Comparison of ENCODE assay signal across 9 mouse cellular contexts in the genomic region with DNA sequence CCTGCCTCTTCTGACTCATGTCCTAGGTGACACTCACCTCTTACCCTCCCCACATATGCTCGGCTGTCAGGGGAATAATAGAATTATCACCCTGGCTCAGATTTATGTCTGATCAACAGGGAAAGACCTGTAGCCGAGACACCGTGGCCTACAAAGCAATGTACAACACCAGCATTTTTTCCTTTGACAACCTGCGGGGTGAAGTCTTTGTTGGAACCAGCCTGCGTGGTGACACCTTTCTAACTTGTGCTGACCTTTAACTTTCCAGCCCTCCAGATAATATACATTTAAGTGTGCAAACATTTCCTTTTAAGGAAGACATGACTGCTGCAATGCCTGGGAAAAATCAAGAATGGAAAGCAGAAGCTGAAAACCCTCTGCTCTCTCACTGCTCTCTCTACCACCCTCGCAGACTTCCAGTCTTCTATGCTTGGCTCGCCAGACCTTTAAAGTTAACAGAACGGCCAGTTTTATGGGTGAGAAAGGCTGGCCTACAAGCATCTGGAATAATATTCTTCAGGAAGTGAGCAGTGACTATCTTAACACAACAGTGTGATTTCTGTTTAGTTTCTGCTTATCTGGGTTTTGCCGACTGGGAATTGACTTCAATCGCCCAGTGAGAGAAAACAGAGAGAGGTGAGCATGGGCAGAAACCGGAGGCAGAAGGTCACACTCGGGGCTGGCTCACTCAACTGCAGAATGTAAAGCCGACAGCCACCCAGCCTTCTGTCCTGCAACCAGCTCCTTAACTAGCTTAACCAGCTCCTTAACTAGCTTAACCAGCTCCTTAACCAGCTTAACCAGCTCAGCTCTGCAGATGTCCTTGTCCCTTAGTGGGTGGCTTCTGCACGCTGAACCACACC. TPM values are rescaled to one million over a fixed set of nuclear protein-coding genes. Genes with fewer than 3 reads are reported as not detected.
A peak's percentile ranks its signal among the peaks of the same experiment; 100 is the strongest.
DNase-seq lines count a peak whose midpoint lies in the region; ATAC-seq and TF ChIP-seq lines count a peak whose summit lies in the region.
"Had no signal": no experiment of that assay in that cellular context is flagged by ENCODE, and none has a peak within 500 bp of the region (broad histone marks: within the 10 kb centered on the region; RNA-seq: fewer than 3 reads in every experiment).

No protein-coding gene starts in this region.

- no peak overlapping the region for H3K4me2 ChIP-seq in embryonic facial prominence, embryonic 15.5 days (replicated peaks)
- no peak overlapping the region for H3K4me2 ChIP-seq in hindbrain, embryonic 14.5 days (replicated peaks)
- no peak overlapping the region for H3K4me2 ChIP-seq in neural tube, embryonic 12.5 days (replicated peaks)

- peak overlapping the region; percentile 13; the same call in 1 of the 2 replicates for H3K4me3 ChIP-seq in layer of hippocampus, adult 2 months
- H3K4me3 ChIP-seq in embryonic facial prominence, embryonic 15.5 days (replicated peaks) = no peak overlapping the region
- H3K4me3 ChIP-seq in hindbrain, embryonic 14.5 days (replicated peaks; ENCODE audit: low read length) = no peak overlapping the region
- no peak overlapping the region for H3K4me3 ChIP-seq in neural tube, embryonic 12.5 days
- no peak overlapping the region for H3K4me3 ChIP-seq in cerebellum, adult 2 months (replicated peaks; ENCODE audit: insufficient read depth, low read depth, low read length)

- no peaks in the 10 kb centered on the region for H3K36me3 ChIP-seq in embryonic facial prominence, embryonic 15.5 days
- 0 out of 2 replicates have a peak, but pooled peaks cover 19% of the 10 kb centered on the region for H3K36me3 ChIP-seq in hindbrain, embryonic 14.5 days (replicated peaks; ENCODE audit: control insufficient read depth, insufficient read depth)
- H3K36me3 ChIP-seq in neural tube, embryonic 12.5 days = no peaks in the 10 kb centered on the region; the same call in 1 of the 2 replicates

- no peaks in the 10 kb centered on the region for H3K27me3 ChIP-seq in embryonic facial prominence, embryonic 15.5 days
- no peaks in the 10 kb centered on the region for H3K27me3 ChIP-seq in hindbrain, embryonic 14.5 days (ENCODE audit: control insufficient read depth, insufficient read depth, low read length)
- H3K27me3 ChIP-seq in neural tube, embryonic 12.5 days (replicated peaks) = no peaks in the 10 kb centered on the region
- H3K27me3 ChIP-seq in cerebellum, adult 2 months (ENCODE audit: control insufficient read depth, insufficient read depth, low read length) = no peaks in the 10 kb centered on the region

- H3K4me1 ChIP-seq in embryonic facial prominence, embryonic 15.5 days = peaks cover 28% of the 10 kb centered on the region
- peaks cover 24% of the 10 kb centered on the region for H3K4me1 ChIP-seq in hindbrain, embryonic 14.5 days (replicated peaks; ENCODE audit: control insufficient read depth, insufficient read depth, low read length)
- peaks cover 30% of the 10 kb centered on the region for H3K4me1 ChIP-seq in neural tube, embryonic 12.5 days
- H3K4me1 ChIP-seq in cerebellum, adult 2 months (ENCODE audit: control insufficient read depth, insufficient read depth, low read length) = peaks cover 3% of the 10 kb centered on the region; the same call in 1 of the 2 replicates

- no peak for TF ChIP-seq POLR2A in cerebellum, adult 2 months (IDR thresholded peaks at IDR 0.05; ENCODE audit: borderline replicate concordance, insufficient read depth, low read length)

- DNase-seq in layer of hippocampus, adult 2 months (ENCODE audit: low spot score in 2 of 2) = no peak
- no peak for DNase-seq in layer of hippocampus, postnatal 36 days
- DNase-seq in hindbrain, embryonic 14.5 days (ENCODE audit: low spot score) = no peak
- DNase-seq in layer of hippocampus, adult 11-12 months (ENCODE audit: low spot score) = no peak
- DNase-seq in adrenal gland, postnatal 14 days = no peak
- no peak for DNase-seq in cerebellum, adult 2 months

- H3K9ac ChIP-seq in embryonic facial prominence, embryonic 15.5 days = no peak overlapping the region
- H3K9ac ChIP-seq in hindbrain, embryonic 14.5 days = no peak overlapping the region
- H3K9ac ChIP-seq in neural tube, embryonic 12.5 days = no peak overlapping the region

- H3K27ac ChIP-seq in layer of hippocampus, adult 2 months = peak overlapping the region; percentile 72
- H3K27ac ChIP-seq in embryonic facial prominence, embryonic 15.5 days (replicated peaks) = peak overlapping the region; percentile 92
- peak overlapping the region; percentile 59 for H3K27ac ChIP-seq in hindbrain, embryonic 14.5 days
- peak overlapping the region; percentile 62 for H3K27ac ChIP-seq in neural tube, embryonic 12.5 days
- H3K27ac ChIP-seq in cerebellum, adult 2 months (ENCODE audit: insufficient read depth, low read length) = no peak overlapping the region

- no peak for TF ChIP-seq CTCF in layer of hippocampus, adult 2 months (conservative IDR thresholded peaks at IDR 0.05)
- TF ChIP-seq CTCF in cerebellum, adult 2 months (IDR thresholded peaks at IDR 0.05; ENCODE audit: borderline replicate concordance, insufficient read depth, low read depth, low read length) = no peak

- 53% methylated on average over 14 of the region's 14 CpGs for WGBS in embryonic facial prominence, embryonic 15.5 days
- 75% methylated on average over 14 of the region's 14 CpGs for WGBS in hindbrain, embryonic 14.5 days
- 70% methylated on average over 14 of the region's 14 CpGs for WGBS in neural tube, embryonic 12.5 days
- 75% methylated on average over 14 of the region's 14 CpGs for WGBS in cerebellum, adult 2 months

- no peak for ATAC-seq in embryonic facial prominence, embryonic 15.5 days (ENCODE audit: insufficient number of reproducible peaks, low FRiP score, low TSS enrichment, low read depth)
- no peak for ATAC-seq in hindbrain, embryonic 14.5 days (ENCODE audit: low FRiP score)
- no peak for ATAC-seq in neural tube, embryonic 12.5 days (ENCODE audit: low FRiP score, low read depth)

- H3K9me3 ChIP-seq in embryonic facial prominence, embryonic 15.5 days (replicated peaks) = no peaks in the 10 kb centered on the region
- H3K9me3 ChIP-seq in hindbrain, embryonic 14.5 days (ENCODE audit: control insufficient read depth, low read length) = no peaks in the 10 kb centered on the region
- H3K9me3 ChIP-seq in neural tube, embryonic 12.5 days = no peaks in the 10 kb centered on the region

RNA-seq across cellular contexts. Expression of gene Fndc9, which starts 20.7 kb away (rescaled TPM):
- total RNA-seq in layer of hippocampus, adult 2 months (2021) = 1 to 10 TPM in 1 of 2 experiments, under 1 TPM in 1; 0.72 to 1.0 TPM
- total RNA-seq in layer of hippocampus, postnatal 36 days (2021) = 1 to 10 TPM in 1 of 2 experiments, under 1 TPM in 1; 0.92 to 1.3 TPM
- polyA plus RNA-seq in embryonic facial prominence, embryonic 15.5 days (2015; fragmentation: Nextera tagmentation; extraction: Ambion mirVana) = 2.9 and 3.4 TPM in 2 replicates
- polyA plus RNA-seq in hindbrain, embryonic 14.5 days (2014; fragmentation: Nextera tagmentation; extraction: Ambion mirVana) = 2.8 and 3.5 TPM in 2 replicates
- polyA plus RNA-seq in neural tube, embryonic 12.5 days (2016; fragmentation: Nextera tagmentation; extraction: Ambion mirVana) = 0.78 and 0.80 TPM in 2 replicates
- total RNA-seq in adrenal gland, postnatal 14 days (2021) = not detected in 2 replicates
- polyA plus RNA-seq in cerebellum, adult 2 months (2012; rRNA removed) = 0.39 and 0.52 TPM in 2 replicates
- total RNA-seq: gastrocnemius, postnatal 10 days had no signal

RNA-seq across cellular contexts. Expression of gene Nipal4, which starts 48.3 kb away (rescaled TPM):
- 1 to 10 TPM; 1.3 to 1.7 TPM for total RNA-seq in layer of hippocampus, adult 2 months (2021)
- total RNA-seq in layer of hippocampus, postnatal 36 days (2021) = 1 to 10 TPM; 2.3 to 2.7 TPM
- 7.1 and 9.5 TPM in 2 replicates for polyA plus RNA-seq in embryonic facial prominence, embryonic 15.5 days (2015; fragmentation: Nextera tagmentation; extraction: Ambion mirVana)
- polyA plus RNA-seq in hindbrain, embryonic 14.5 days (2014; fragmentation: Nextera tagmentation; extraction: Ambion mirVana) = 0.38 and 0.46 TPM in 2 replicates
- polyA plus RNA-seq in neural tube, embryonic 12.5 days (2016; fragmentation: Nextera tagmentation; extraction: Ambion mirVana) = 0.55 and 0.82 TPM in 2 replicates
- total RNA-seq in adrenal gland, postnatal 14 days (2021) = not detected in 2 replicates
- 6.6 and 8.4 TPM in 2 replicates for polyA plus RNA-seq in cerebellum, adult 2 months (2012; rRNA removed)
